Mouse (Mus musculus) heart, adult 2 months (tissue): Measurements from ENCODE around the gene Med13.
A peak's percentile ranks its signal among the peaks of the same experiment; 100 is the strongest.

Source experiments
- CTCF ChIP-seq: fragments of 200-600 bp; IDR thresholded peaks from 2 replicates; pipeline ENCODE4 v1.8.1; 2022; ENCODE audit warnings: antibody characterized with exemption, mild to moderate bottlenecking, moderate library complexity
- EP300 ChIP-seq: fragments of 200-500 bp; IDR thresholded peaks from 2 replicates; pipeline ENCODE4 v1.6.1; 2011; ENCODE audit warnings: low read depth, low read length, control low read depth; ENCODE audit not compliant: insufficient read depth

- TF ChIP-seq EP300, result 0 out of 2 replicates have a peak, but pooled peaks have one; percentile 16
- TF ChIP-seq CTCF, result no peak
These were observed 99.8 kb downstream of the Med13 start, which contains the start of gene Ints2 for GRCm38 (mm10) chr11:86257460-86258076.
